Mouse (Mus musculus): ENCODE results near the gene Myb.

Myb gene

DNA sequence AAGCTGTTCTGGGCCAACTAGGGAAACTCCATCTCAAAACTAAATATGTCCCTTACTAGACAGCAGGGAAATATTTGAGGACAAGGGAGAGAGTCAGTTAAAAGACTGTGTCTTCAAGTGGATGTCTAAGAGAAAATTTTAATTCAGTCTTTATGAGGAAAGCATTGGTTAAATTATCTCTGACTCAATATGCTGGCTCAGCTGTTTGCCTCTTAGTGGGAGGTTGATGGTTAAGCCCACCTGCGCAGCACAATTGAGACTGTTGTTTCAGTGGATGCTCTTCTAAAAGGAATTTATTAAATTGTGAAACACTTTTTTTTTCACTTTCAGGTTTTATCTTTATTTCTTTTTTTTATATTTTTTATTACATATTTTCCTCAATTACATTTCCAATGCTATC lies 84.6 kb downstream of the Myb start:
- DNase-seq, result no peak

Data from cerebellum, adult 9-10 months (tissue).